ENCODE assay signal across 30 mouse cellular contexts in the genomic region with DNA sequence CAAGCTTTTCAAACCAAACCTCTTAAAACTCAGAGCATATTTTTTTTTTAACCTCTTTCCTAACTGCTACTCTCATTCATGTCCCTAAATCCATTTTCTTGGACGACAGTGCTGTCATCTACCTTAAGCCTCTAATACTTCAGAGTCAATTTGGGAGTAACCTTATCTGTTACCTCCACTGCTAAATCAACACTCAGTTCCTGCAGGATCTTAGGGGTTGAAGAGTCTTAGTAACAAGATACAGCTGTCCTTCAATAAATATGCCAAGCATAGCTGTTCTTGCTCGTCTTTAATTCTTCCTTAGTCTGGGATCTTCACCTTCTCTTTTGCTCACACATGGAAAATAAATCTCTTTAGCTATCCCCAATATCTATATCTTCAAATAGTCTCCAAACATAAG. TPM values are rescaled to one million over a fixed set of nuclear protein-coding genes. Genes with fewer than 3 reads are reported as not detected.
"Had no signal": no experiment of that assay in that cellular context is flagged by ENCODE, and none has a peak within 500 bp of the region (broad histone marks: within the 10 kb centered on the region; RNA-seq: fewer than 3 reads in every experiment).

No protein-coding gene starts in this region.

- H3K36me3 ChIP-seq: limb, embryonic 10.5 days; limb, embryonic 12.5 days; limb, embryonic 13.5 days; limb, embryonic 15.5 days; liver, embryonic 12.5 days; liver, embryonic 13.5 days; liver, embryonic 15.5 days; lung, embryonic 15.5 days; midbrain, embryonic 10.5 days; midbrain, embryonic 12.5 days; midbrain, embryonic 13.5 days; midbrain, embryonic 15.5 days; neural tube, embryonic 12.5 days had no signal

- H3K4me2 ChIP-seq: limb, embryonic 12.5 days; limb, embryonic 13.5 days; limb, embryonic 15.5 days; liver, embryonic 11.5 days; liver, embryonic 12.5 days; liver, embryonic 13.5 days; liver, embryonic 15.5 days; lung, embryonic 14.5 days; lung, embryonic 15.5 days; midbrain, embryonic 11.5 days; midbrain, embryonic 12.5 days; midbrain, embryonic 13.5 days; midbrain, embryonic 15.5 days; neural tube, embryonic 12.5 days had no signal

- H3K9ac ChIP-seq: limb, embryonic 12.5 days; limb, embryonic 13.5 days; limb, embryonic 15.5 days; liver, embryonic 12.5 days; liver, embryonic 13.5 days; liver, embryonic 14.5 days; liver, embryonic 15.5 days; liver, postnatal 0 days; lung, embryonic 14.5 days; lung, embryonic 15.5 days; midbrain, embryonic 12.5 days; midbrain, embryonic 13.5 days; midbrain, embryonic 15.5 days; neural tube, embryonic 12.5 days had no signal

- H3K27me3 ChIP-seq: limb, embryonic 12.5 days; limb, embryonic 13.5 days; limb, embryonic 15.5 days; liver, embryonic 12.5 days; liver, embryonic 13.5 days; liver, embryonic 15.5 days; lung, embryonic 15.5 days; megakaryocyte, embryonic 14.5 days; midbrain, embryonic 12.5 days; midbrain, embryonic 13.5 days; midbrain, embryonic 15.5 days; neural tube, embryonic 12.5 days had no signal

- H3K9me3 ChIP-seq: limb, embryonic 10.5 days; limb, embryonic 12.5 days; limb, embryonic 13.5 days; limb, embryonic 15.5 days; liver, embryonic 12.5 days; liver, embryonic 13.5 days; liver, embryonic 15.5 days; lung, embryonic 15.5 days; megakaryocyte, embryonic 14.5 days; midbrain, embryonic 10.5 days; midbrain, embryonic 12.5 days; midbrain, embryonic 13.5 days; midbrain, embryonic 15.5 days; neural tube, embryonic 12.5 days had no signal

- H3K4me1 ChIP-seq: limb, embryonic 10.5 days; limb, embryonic 12.5 days; limb, embryonic 13.5 days; limb, embryonic 15.5 days; liver, embryonic 12.5 days; liver, embryonic 13.5 days; liver, embryonic 15.5 days; megakaryocyte, embryonic 14.5 days; midbrain, embryonic 10.5 days; midbrain, embryonic 12.5 days; midbrain, embryonic 13.5 days; midbrain, embryonic 15.5 days; neural tube, embryonic 12.5 days had no signal

- DNase-seq: left cerebral cortex, postnatal 4 days; liver; liver, embryonic 13.5 days; liver, postnatal 0 days; lung, adult 18-20 months; lung, adult 2 months; lung, postnatal 10 days; lung, postnatal 14 days; midbrain, embryonic 14.5 days had no signal

- H3K27ac ChIP-seq: limb, embryonic 10.5 days; limb, embryonic 12.5 days; limb, embryonic 13.5 days; limb, embryonic 15.5 days; liver, embryonic 12.5 days; liver, embryonic 13.5 days; liver, embryonic 14.5 days; liver, embryonic 15.5 days; lung, embryonic 15.5 days; macrophage; midbrain, embryonic 10.5 days; midbrain, embryonic 12.5 days; midbrain, embryonic 13.5 days; midbrain, embryonic 15.5 days; neural tube, embryonic 12.5 days had no signal

- ATAC-seq: liver, embryonic 12.5 days; liver, postnatal 0 days; lung, postnatal 0 days; midbrain, embryonic 13.5 days; midbrain, embryonic 15.5 days; midbrain, embryonic 16.5 days had no signal

- H3K4me3 ChIP-seq: limb, embryonic 10.5 days; limb, embryonic 12.5 days; limb, embryonic 13.5 days; limb, embryonic 15.5 days; liver, embryonic 12.5 days; liver, embryonic 13.5 days; liver, embryonic 15.5 days; lung, embryonic 15.5 days; megakaryocyte, embryonic 14.5 days; midbrain, embryonic 10.5 days; midbrain, embryonic 12.5 days; midbrain, embryonic 13.5 days; midbrain, embryonic 15.5 days; myocyte; neural tube, embryonic 12.5 days had no signal

RNA-seq across cellular contexts. Expression of a gene that starts 34.9 kb away (rescaled TPM):
- polyA plus RNA-seq: macrophage had no signal
